Mouse (Mus musculus) ES-E14 (cell line): ENCODE results near the gene Lrrc8e. TPM values are rescaled to one million over a fixed set of nuclear protein-coding genes. Genes with fewer than 3 reads are reported as not detected.
A peak's percentile ranks its signal among the peaks of the same experiment; 100 is the strongest.

Experiments
- DNase-seq: peaks from one replicate; pipeline ENCODE4 v3.0.0-alpha.2; 2013; ENCODE audit warnings: low read depth, low spot score
- H3K27ac ChIP-seq: 2 replicates; pipeline ENCODE4 v1.5.1; 2012; ENCODE audit warnings: low read depth, mild to moderate bottlenecking, low read length, moderate library complexity, mixed read lengths; ENCODE audit not compliant: poor library complexity, insufficient read depth, severe bottlenecking
- H3K36me3 ChIP-seq: 2 replicates; pipeline ENCODE4 v1.6.1; 2012; ENCODE audit warnings: mild to moderate bottlenecking, low read length, moderate library complexity, mixed read lengths; ENCODE audit not compliant: control insufficient read depth, poor library complexity, insufficient read depth, severe bottlenecking
- H3K4me1 ChIP-seq, 2 experiments: fragments of 150-350 bp in 1 of 2; sonication (generic) in 1 of 2; 2 replicates each; pipeline ENCODE4 v1.6.1; 2012; ENCODE audit warnings: low read length in 2 of 2, mild to moderate bottlenecking in 1 of 2, mixed read lengths in 1 of 2; ENCODE audit not compliant: control insufficient read depth in 2 of 2, insufficient read depth in 2 of 2, poor library complexity in 1 of 2
- H3K4me3 ChIP-seq, 2 experiments: fragments of 150-350 bp in 1 of 2; sonication (generic) in 1 of 2; 2 replicates each; pipeline ENCODE4 v1.5.1; 2012; ENCODE audit warnings: low read length in 2 of 2, low read depth in 1 of 2, mild to moderate bottlenecking in 1 of 2, mixed read lengths in 1 of 2; ENCODE audit not compliant: insufficient read depth in 1 of 2, poor library complexity in 1 of 2, severe bottlenecking in 1 of 2
- H3K9ac ChIP-seq: 2 replicates; pipeline ENCODE4 v1.6.1; 2012; ENCODE audit warnings: low read depth, mild to moderate bottlenecking, low read length, mixed read lengths; ENCODE audit not compliant: poor library complexity, insufficient read depth, severe bottlenecking
- H3K9me3 ChIP-seq: fragments of 150-350 bp; sonication (generic); 2 replicates; pipeline ENCODE4 v1.6.1; 2012; ENCODE audit warnings: low read depth, mild to moderate bottlenecking, low read length; ENCODE audit not compliant: control insufficient read depth, insufficient read depth
- CHD2 ChIP-seq: IDR thresholded peaks from 2 replicates; pipeline ENCODE4 v1.6.1; 2014; ENCODE audit warnings: mild to moderate bottlenecking, low read depth, low read length, inconsistent platforms
- HCFC1 ChIP-seq: IDR thresholded peaks from 2 replicates; pipeline ENCODE4 v1.6.1; 2012; ENCODE audit warnings: low read length, inconsistent platforms, borderline replicate concordance; ENCODE audit not compliant: insufficient read depth
- MAFK ChIP-seq: IDR thresholded peaks from 2 replicates; pipeline ENCODE4 v1.6.1; 2014; ENCODE audit warnings: mild to moderate bottlenecking, low read depth, low read length, inconsistent platforms; ENCODE audit not compliant: insufficient read depth
- ZC3H11A ChIP-seq: IDR thresholded peaks from 2 replicates; pipeline ENCODE4 v1.6.1; 2012; ENCODE audit warnings: low read depth, mild to moderate bottlenecking, inconsistent platforms, low read length, borderline replicate concordance
- ZNF384 ChIP-seq: IDR thresholded peaks from 2 replicates; pipeline ENCODE4 v1.6.1; 2012; ENCODE audit warnings: low read depth, low read length, inconsistent platforms
- in situ Hi-C, 2 experiments: fragments of 600-800 bp; cut with MboI; formaldehyde crosslinking; loops; one replicate each; pipeline ENCODE4 v1.15.1; 2025; ENCODE audit warnings: low sequenced_read_pairs in 2 of 2, inconsistent platforms in 1 of 2; ENCODE audit not compliant: unreplicated experiment in 2 of 2
- total RNA-seq: library from RNA; depleted of rRNA; stranded (reverse); fragments of 300-350 nt; gene quantifications from 2 replicates; pipeline ENCODE4 v1.2.3, GENCODE M21; 2012

The Lrrc8e gene
- total RNA-seq, 1 experiment, result 0.67 TPM

GRCm38 (mm10) chr8:4216791-4217621 is 9.6 kb upstream of the Lrrc8e start, which contains the start of gene Prr36:
TSS of gene Prr36 (minus strand) at chr8:4217459.
- Histone ChIP-seq H3K9me3 (no peaks in the 10 kb centered on the region), H3K4me1 (peaks cover 2 to 17% of the 10 kb centered on the region in 2 experiments; a peak in 3 of 4 replicates), H3K27ac (no peak within 1 kb of the TSS), H3K9ac (peak within 1 kb of the TSS; percentile 66), H3K4me3 (peak within 1 kb of the TSS; percentile 66 to 82), H3K36me3 (no peaks in the 10 kb centered on the region)
- peak; percentile 69 for DNase-seq
- no peak for TF ChIP-seq ZC3H11A
- no peak for TF ChIP-seq ZNF384
- no peak for TF ChIP-seq HCFC1
- TF ChIP-seq CHD2, result no peak
- TF ChIP-seq MAFK, result no peak
- in situ Hi-C loops, result no loop called here

- no peaks in the 10 kb centered on the region for H3K36me3 ChIP-seq
- H3K4me3 ChIP-seq, result no peak overlapping the region
- no peak for DNase-seq
- in situ Hi-C loops, result no loop called here
- peaks cover 2 to 7% of the 10 kb centered on the region in 2 experiments; a peak in 2 of 4 replicates for H3K4me1 ChIP-seq
- H3K27ac ChIP-seq, result no peak overlapping the region
- H3K9me3 ChIP-seq, result no peaks in the 10 kb centered on the region
- no peak for TF ChIP-seq ZC3H11A
- no peak for TF ChIP-seq CHD2
- TF ChIP-seq ZNF384, result no peak
- TF ChIP-seq HCFC1, result no peak
- no peak for TF ChIP-seq MAFK
- H3K9ac ChIP-seq, result no peak overlapping the region
These were observed 7.0 kb upstream of the Lrrc8e start for GRCm38 (mm10) chr8:4219617-4220016.

GRCm38 (mm10) chr8:4222059-4222458 is 4.6 kb upstream of the Lrrc8e start:
- H3K4me3 ChIP-seq, result no peak overlapping the region
- in situ Hi-C loops, result no loop called here
- no peaks in the 10 kb centered on the region for H3K36me3 ChIP-seq
- no peaks in the 10 kb centered on the region for H3K9me3 ChIP-seq
- H3K4me1 ChIP-seq, result peaks cover 0 to 2% of the 10 kb centered on the region in 2 experiments; a peak in 1 of 4 replicates
- TF ChIP-seq HCFC1, result no peak
- TF ChIP-seq ZNF384, result no peak
- no peak for TF ChIP-seq ZC3H11A
- DNase-seq, result no peak
- no peak overlapping the region for H3K9ac ChIP-seq
- H3K27ac ChIP-seq, result no peak overlapping the region

DNA sequence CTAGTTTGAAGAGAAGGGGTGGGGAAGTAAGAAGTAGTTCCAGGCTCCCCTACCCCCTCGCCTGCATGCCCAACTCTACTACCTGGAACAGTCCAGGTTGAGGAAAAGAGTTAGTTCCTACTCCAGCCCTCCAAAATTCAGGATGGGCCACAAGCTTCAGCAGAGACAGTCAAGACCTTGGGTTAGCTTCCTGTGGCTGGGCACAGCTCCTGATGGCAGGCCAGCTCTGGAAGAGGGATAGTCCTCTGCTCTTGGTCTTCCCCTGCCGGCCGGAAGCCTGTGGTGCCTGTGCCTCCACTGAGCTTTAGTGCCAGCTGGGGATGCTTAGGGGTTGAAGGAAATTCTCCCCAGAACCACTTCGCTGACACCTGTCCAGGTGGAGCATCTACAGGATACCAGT is 304 bp upstream of the Lrrc8e start:
- Histone ChIP-seq H3K36me3 (no peaks in the 10 kb centered on the region), H3K4me1 (peaks cover 0 to 6% of the 10 kb centered on the region in 2 experiments; a peak in 1 of 4 replicates), H3K9me3 (no peaks in the 10 kb centered on the region), H3K4me3 (peak overlapping the region; percentile 51 to 53), H3K27ac (no peak overlapping the region), H3K9ac (no peak overlapping the region; the same call in 1 of the 2 replicates)
- TF ChIP-seq CHD2, result no peak
- TF ChIP-seq ZNF384, result no peak
- in situ Hi-C loops, result no loop called here
- DNase-seq, result no peak

GRCm38 (mm10) chr8:4227919-4228318 is 1.3 kb downstream of the Lrrc8e start:
- H3K9me3 ChIP-seq, result no peaks in the 10 kb centered on the region
- DNase-seq, result no peak
- no peak overlapping the region for H3K9ac ChIP-seq
- H3K36me3 ChIP-seq, result no peaks in the 10 kb centered on the region
- no peak for TF ChIP-seq ZNF384
- TF ChIP-seq MAFK, result no peak
- TF ChIP-seq CHD2, result no peak
- no peak for TF ChIP-seq ZC3H11A
- no peak for TF ChIP-seq HCFC1
- H3K27ac ChIP-seq, result no peak overlapping the region
- H3K4me1 ChIP-seq, result peaks cover 0 to 9% of the 10 kb centered on the region in 2 experiments; a peak in 1 of 4 replicates
- no peak overlapping the region for H3K4me3 ChIP-seq
- in situ Hi-C loops, result no loop called here
